Mouse (Mus musculus) intestine, embryonic 16.5 days (tissue): Measurements from ENCODE around the gene Gbx2. TPM values are rescaled to one million over a fixed set of nuclear protein-coding genes. Genes with fewer than 3 reads are reported as not detected.
A peak's percentile ranks its signal among the peaks of the same experiment; 100 is the strongest.

Source experiments
- ATAC-seq: fragments of 200-750 bp; cut with Nextera tagmentation; 2 replicates; pipeline ENCODE4 v1.8.0; 2017; ENCODE audit warnings: moderate TSS enrichment, moderate library complexity
- H3K27ac ChIP-seq: fragments of 300-500 bp; sonication (generic); 2 replicates; pipeline ENCODE4 v1.5.1; 2014; ENCODE audit warnings: mild to moderate bottlenecking, low read length
- H3K27me3 ChIP-seq: fragments of 300-500 bp; sonication (generic); replicated peaks from 2 replicates; pipeline ENCODE4 v1.6.1; 2014; ENCODE audit warnings: low read length, control low read depth, mixed read lengths; ENCODE audit not compliant: control insufficient read depth, insufficient read depth
- H3K36me3 ChIP-seq: fragments of 300-500 bp; sonication (generic); 2 replicates; pipeline ENCODE4 v1.6.1; 2014; ENCODE audit warnings: low read length, control low read depth; ENCODE audit not compliant: control insufficient read depth, insufficient read depth
- H3K4me1 ChIP-seq: fragments of 300-500 bp; sonication (generic); 2 replicates; pipeline ENCODE4 v1.6.1; 2014; ENCODE audit warnings: low read length, control low read depth, mixed read lengths; ENCODE audit not compliant: control insufficient read depth, insufficient read depth
- H3K4me2 ChIP-seq: fragments of 300-500 bp; sonication (generic); 2 replicates; pipeline ENCODE4 v1.6.1; 2014; ENCODE audit warnings: low read depth, low read length, control low read depth
- H3K4me3 ChIP-seq: fragments of 300-500 bp; sonication (generic); 2 replicates; pipeline ENCODE4 v1.5.1; 2014; ENCODE audit warnings: mild to moderate bottlenecking, low read length
- H3K9ac ChIP-seq: fragments of 300-500 bp; sonication (generic); 2 replicates; pipeline ENCODE4 v1.6.1; 2014; ENCODE audit warnings: low read depth, low read length
- H3K9me3 ChIP-seq: fragments of 300-500 bp; sonication (generic); 2 replicates; pipeline ENCODE4 v1.6.1; 2016; ENCODE audit warnings: low read length, control low read depth; ENCODE audit not compliant: control insufficient read depth
- WGBS: fragments of 180-500 bp; shearing (Covaris S2); extraction: QIAGEN DNeasy Blood & Tissue Kit; methylation state at CpG from one replicate; pipeline ENCODE4 v1.1.7; 2014; 5-methylcytosine and 5-hydroxymethylcytosine counted together
- polyA plus RNA-seq: library from polyadenylated mRNA; unstranded; fragments of >200 nt; fragmentation: Nextera tagmentation; extraction: Ambion mirVana; gene quantifications from 2 replicates; pipeline ENCODE4 v1.2.1, GENCODE M21; 2015

The Gbx2 gene
- polyA plus RNA-seq, 1 experiment from 2014 or later = 0.09 TPM

GRCm38 (mm10) chr1:89939596-89939960 lies 8.6 kb upstream of the Gbx2 start:
- Histone ChIP-seq H3K4me1 (peaks cover 11% of the 10 kb centered on the region), H3K27ac (no peak overlapping the region), H3K27me3 (peaks cover 77% of the 10 kb centered on the region), H3K9ac (no peak overlapping the region), H3K36me3 (no peaks in the 10 kb centered on the region), H3K4me2 (0 out of 2 replicates have a peak overlapping the region, but pooled peaks have one; percentile 53), H3K9me3 (no peaks in the 10 kb centered on the region), H3K4me3 (no peak overlapping the region)
- WGBS = 26% methylated on average over 16 of the region's 16 CpGs
- peak; percentile 3; the same call in 1 of the 2 replicates for ATAC-seq

DNA sequence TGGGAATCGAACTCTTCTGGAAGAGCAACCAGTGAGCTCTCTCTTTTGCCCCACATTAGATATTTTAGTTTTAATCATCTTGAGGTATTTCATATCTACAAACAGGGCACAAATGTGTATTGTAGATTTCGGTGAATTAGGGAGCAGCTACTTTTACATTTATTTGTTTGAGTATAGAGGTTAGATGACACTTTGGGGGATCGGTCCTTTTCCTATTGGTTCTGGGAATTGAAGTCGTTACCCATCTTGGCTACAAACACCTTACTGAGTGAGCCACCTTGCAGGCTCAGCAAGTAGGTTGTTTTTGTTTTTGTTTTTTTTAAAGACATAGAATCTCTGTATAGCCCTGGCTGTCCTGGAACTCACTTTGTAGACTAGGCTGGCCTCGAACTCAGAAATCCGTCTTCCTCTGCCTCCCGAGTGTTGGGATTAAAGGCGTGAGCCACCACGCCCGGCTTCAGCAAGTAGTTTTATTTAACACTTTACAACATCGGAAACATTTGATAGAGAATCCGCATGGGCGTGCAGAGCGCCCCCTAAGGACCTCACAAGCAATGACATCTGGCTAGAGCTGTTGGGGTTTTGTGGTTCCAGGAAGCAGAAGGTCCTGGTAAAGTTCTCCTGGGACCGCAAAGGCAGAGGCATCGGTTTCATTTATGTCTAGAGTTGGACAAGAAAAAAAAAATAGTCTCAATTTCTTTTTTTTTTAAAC lies 8.1 kb upstream of the Gbx2 start:
- no peak for ATAC-seq
- peaks cover 11% of the 10 kb centered on the region for H3K4me1 ChIP-seq
- no peak overlapping the region for H3K27ac ChIP-seq
- H3K4me2 ChIP-seq = no peak overlapping the region
- H3K36me3 ChIP-seq = no peaks in the 10 kb centered on the region
- no peak overlapping the region for H3K9ac ChIP-seq
- peaks cover 79% of the 10 kb centered on the region for H3K27me3 ChIP-seq
- 31% methylated on average over 16 of the region's 16 CpGs for WGBS
- H3K9me3 ChIP-seq = no peaks in the 10 kb centered on the region
- H3K4me3 ChIP-seq = no peak overlapping the region

DNA sequence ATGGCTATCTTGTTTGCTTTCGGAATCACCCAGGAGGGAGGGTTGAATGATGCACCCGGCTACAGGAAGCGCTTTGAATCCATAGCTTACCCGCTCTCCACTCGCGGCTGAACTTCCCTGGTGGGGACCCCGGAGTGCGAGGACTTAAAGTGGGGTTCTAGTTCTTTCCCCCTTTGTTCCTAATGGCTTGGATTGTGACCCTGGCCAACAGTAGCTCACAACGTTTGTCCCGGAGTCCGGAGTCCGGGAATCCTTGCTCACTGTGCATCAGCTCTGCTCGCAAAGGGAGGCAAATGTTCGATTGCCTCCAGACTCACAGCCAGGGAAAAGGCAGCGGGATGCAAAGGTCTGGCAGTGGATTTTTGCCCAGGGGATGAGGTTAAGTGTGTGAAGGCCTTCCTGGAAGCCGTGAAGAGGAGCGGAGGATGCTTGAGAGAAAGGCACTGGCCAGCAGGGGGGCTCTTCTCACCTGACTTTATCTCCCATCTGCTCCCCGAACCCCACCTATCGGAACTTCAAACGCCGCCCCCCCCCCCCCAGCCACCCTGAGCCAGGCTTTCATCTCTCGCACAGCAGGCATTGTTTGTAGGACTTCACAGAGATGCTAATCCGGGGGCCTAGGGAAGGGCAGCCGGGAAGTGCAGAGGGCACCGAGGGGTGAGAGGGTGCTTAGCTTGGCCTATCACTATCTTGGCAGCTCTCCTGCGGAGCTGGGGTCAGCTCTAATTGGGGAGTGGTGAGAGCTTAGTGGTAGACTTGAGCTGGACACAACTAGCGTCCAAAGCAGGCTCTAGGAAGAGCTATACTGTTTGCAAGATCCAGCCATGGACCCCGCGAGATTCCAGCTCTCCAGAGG lies 4.7 kb upstream of the Gbx2 start:
- ATAC-seq = no peak
- no peak overlapping the region for H3K9ac ChIP-seq
- 3% methylated on average over 29 of the region's 29 CpGs for WGBS
- H3K27ac ChIP-seq = no peak overlapping the region
- H3K36me3 ChIP-seq = no peaks in the 10 kb centered on the region
- no peak overlapping the region for H3K4me3 ChIP-seq
- peaks cover 16% of the 10 kb centered on the region for H3K4me1 ChIP-seq
- H3K27me3 ChIP-seq = peaks cover 84% of the 10 kb centered on the region
- no peaks in the 10 kb centered on the region for H3K9me3 ChIP-seq
- H3K4me2 ChIP-seq = no peak overlapping the region

- peaks cover 86% of the 10 kb centered on the region for H3K27me3 ChIP-seq
- 10% methylated on average over 19 of the region's 19 CpGs for WGBS
These were observed 3.6 kb upstream of the Gbx2 start for GRCm38 (mm10) chr1:89934316-89935260.

GRCm38 (mm10) chr1:89933786-89934185 lies 2.8 kb upstream of the Gbx2 start:
- WGBS = 6% methylated on average over 21 of the region's 21 CpGs
- Histone ChIP-seq H3K4me3 (no peak overlapping the region), H3K27me3 (peaks cover 86% of the 10 kb centered on the region), H3K4me2 (no peak overlapping the region), H3K27ac (no peak overlapping the region), H3K9me3 (no peaks in the 10 kb centered on the region), H3K4me1 (peaks cover 26% of the 10 kb centered on the region), H3K36me3 (no peaks in the 10 kb centered on the region), H3K9ac (no peak overlapping the region)
- no peak for ATAC-seq

More at GRCm38 (mm10) chr1:89934316-89935260, 3.6 kb upstream of the Gbx2 start:
- Histone ChIP-seq H3K9ac (no peak overlapping the region), H3K4me3 (no peak overlapping the region), H3K36me3 (no peaks in the 10 kb centered on the region), H3K27ac (no peak overlapping the region), H3K4me1 (peaks cover 22% of the 10 kb centered on the region), H3K4me2 (no peak overlapping the region), H3K9me3 (no peaks in the 10 kb centered on the region)
- ATAC-seq = no peak

DNA sequence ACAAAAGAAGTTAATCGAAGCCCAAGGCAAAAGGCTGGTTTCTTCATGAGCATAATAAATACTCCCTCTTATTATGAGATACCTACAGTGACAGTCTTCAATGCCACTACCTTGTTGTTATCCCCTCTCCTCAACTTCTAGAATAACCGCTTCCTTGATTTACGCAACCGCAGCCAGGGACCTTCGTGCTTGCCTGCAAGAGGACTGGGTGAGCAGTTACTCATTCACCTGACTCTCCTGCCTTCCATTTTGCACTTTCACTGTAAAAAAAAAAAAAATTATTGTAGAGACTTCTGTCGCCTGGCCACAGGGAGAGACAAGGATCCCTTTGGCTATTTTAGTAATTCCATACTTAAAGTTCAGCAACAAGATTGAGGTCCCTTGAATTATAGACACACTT lies 2.0 kb upstream of the Gbx2 start:
- Histone ChIP-seq H3K36me3 (no peaks in the 10 kb centered on the region), H3K4me1 (peaks cover 29% of the 10 kb centered on the region), H3K4me2 (no peak overlapping the region), H3K9me3 (no peaks in the 10 kb centered on the region), H3K27me3 (peaks cover 88% of the 10 kb centered on the region), H3K9ac (no peak overlapping the region), H3K4me3 (no peak overlapping the region), H3K27ac (no peak overlapping the region)
- WGBS = 11% methylated on average over 6 of the region's 6 CpGs
- ATAC-seq = no peak

GRCm38 (mm10) chr1:89932616-89933015 lies 1.6 kb upstream of the Gbx2 start:
- Histone ChIP-seq H3K27ac (no peak overlapping the region), H3K9me3 (no peaks in the 10 kb centered on the region), H3K4me3 (no peak overlapping the region), H3K4me2 (no peak overlapping the region), H3K4me1 (peaks cover 30% of the 10 kb centered on the region), H3K9ac (no peak overlapping the region), H3K27me3 (peaks cover 87% of the 10 kb centered on the region), H3K36me3 (no peaks in the 10 kb centered on the region)
- 5% methylated on average over 16 of the region's 16 CpGs for WGBS
- no peak for ATAC-seq

- no peaks in the 10 kb centered on the region for H3K9me3 ChIP-seq
- H3K27me3 ChIP-seq = peaks cover 87% of the 10 kb centered on the region
- no peak for ATAC-seq
- no peak overlapping the region for H3K9ac ChIP-seq
- whole genome bisulfite sequencing = 8% methylated on average over 19 of the region's 19 CpGs
- H3K4me1 ChIP-seq = peaks cover 36% of the 10 kb centered on the region
- H3K4me2 ChIP-seq = no peak overlapping the region
- H3K27ac ChIP-seq = no peak overlapping the region
- no peaks in the 10 kb centered on the region for H3K36me3 ChIP-seq
- no peak overlapping the region for H3K4me3 ChIP-seq
These were observed 1.0 kb upstream of the Gbx2 start for GRCm38 (mm10) chr1:89932021-89932423.

DNA sequence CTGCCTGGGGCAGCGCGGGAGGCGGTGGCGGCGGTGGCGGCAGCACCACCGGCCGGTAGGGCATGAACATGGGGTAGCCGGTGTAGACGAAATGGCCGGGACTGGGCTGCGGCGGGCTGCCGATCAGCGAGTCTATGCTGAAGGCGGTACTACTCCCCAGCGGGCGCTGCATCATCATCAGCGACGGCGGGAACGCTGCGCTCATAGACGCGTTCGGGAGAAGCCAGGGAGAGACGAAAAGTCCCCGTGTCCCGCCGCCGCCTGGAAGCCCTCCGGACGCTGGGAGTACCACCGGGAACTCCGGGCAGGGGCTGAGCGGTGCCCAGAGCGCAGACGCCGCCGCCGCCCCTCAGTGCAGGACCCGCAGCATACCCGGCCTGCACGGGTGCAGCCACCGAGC lies 428 bp downstream of the Gbx2 start:
- H3K36me3 ChIP-seq = no peaks in the 10 kb centered on the region
- ATAC-seq = peak; percentile 12; the same call in 1 of the 2 replicates
- H3K4me2 ChIP-seq = peak overlapping the region; percentile 84
- under 1% methylated on average over 44 of the region's 45 CpGs for WGBS
- H3K27me3 ChIP-seq = peaks cover 87% of the 10 kb centered on the region
- no peaks in the 10 kb centered on the region for H3K9me3 ChIP-seq
- no peak overlapping the region for H3K27ac ChIP-seq
- H3K4me3 ChIP-seq = peak overlapping the region; percentile 53
- H3K4me1 ChIP-seq = peaks cover 38% of the 10 kb centered on the region
- H3K9ac ChIP-seq = 0 out of 2 replicates have a peak overlapping the region, but pooled peaks have one; percentile 4
